Mouse (Mus musculus): Measurements from ENCODE around the gene Olfr155.

Gene Olfr155

GRCm38 (mm10) chr4:43897209-43897608 is 45.8 kb downstream of the Olfr155 start:
- no peak for DNase-seq

GRCm38 (mm10) chr4:43899197-43899596 is 47.8 kb downstream of the Olfr155 start:
- DNase-seq: no peak

- no peak for DNase-seq
These were observed 52.3 kb downstream of the Olfr155 start for GRCm38 (mm10) chr4:43903690-43904089.

GRCm38 (mm10) chr4:43906443-43906842 is 55.1 kb downstream of the Olfr155 start:
- DNase-seq: peak in 1 of 2 experiments; percentile 56
